Mouse (Mus musculus) gastrocnemius, postnatal 4 days (tissue): Measurements from ENCODE around the gene Mkln1. TPM values are rescaled to one million over a fixed set of nuclear protein-coding genes. Genes with fewer than 3 reads are reported as not detected.

Experiments used
- DNase-seq, 2 experiments: peaks; one replicate each; pipeline ENCODE4 v3.0.0; 2021 to 2022; ENCODE audit warnings: low spot score in 2 of 2, mixed read lengths in 2 of 2
- total RNA-seq, 2 experiments: library from RNA; stranded (reverse); gene quantifications; 2 replicates each; pipeline ENCODE4 v1.2.3; 2021

Mkln1 gene
- total RNA-seq, 2 experiments from 2014 or later, result 108 to 129 TPM

- DNase-seq, result no peak
Observed at GRCm38 (mm10) chr6:31397308-31397707, 1.2 kb upstream of the Mkln1 start.

- DNase-seq, result no peak
Observed at GRCm38 (mm10) chr6:31397775-31398430, 632 bp upstream of the Mkln1 start.

- no peak for DNase-seq
Observed at GRCm38 (mm10) chr6:31399206-31399549, 643 bp downstream of the Mkln1 start.

GRCm38 (mm10) chr6:31399566-31399965 is 1.0 kb downstream of the Mkln1 start:
- no peak for DNase-seq

GRCm38 (mm10) chr6:31411017-31411416 is 12.5 kb downstream of the Mkln1 start:
- no peak for DNase-seq

GRCm38 (mm10) chr6:31412487-31412886 is 14.0 kb downstream of the Mkln1 start:
- no peak for DNase-seq

GRCm38 (mm10) chr6:31413556-31413955 is 15.0 kb downstream of the Mkln1 start:
- DNase-seq, result no peak

GRCm38 (mm10) chr6:31414303-31414702 is 15.8 kb downstream of the Mkln1 start:
- DNase-seq, result no peak

GRCm38 (mm10) chr6:31425428-31425827 is 26.9 kb downstream of the Mkln1 start:
- DNase-seq, result no peak

GRCm38 (mm10) chr6:31437264-31437663 is 38.7 kb downstream of the Mkln1 start:
- DNase-seq, result no peak

GRCm38 (mm10) chr6:31445258-31445657 is 46.7 kb downstream of the Mkln1 start:
- no peak for DNase-seq

- no peak for DNase-seq
Observed at GRCm38 (mm10) chr6:31453735-31454134, 55.2 kb downstream of the Mkln1 start.

- DNase-seq, result no peak
Observed at GRCm38 (mm10) chr6:31455376-31455775, 56.8 kb downstream of the Mkln1 start.

- no peak for DNase-seq
Observed at GRCm38 (mm10) chr6:31456988-31457387, 58.5 kb downstream of the Mkln1 start.

GRCm38 (mm10) chr6:31469431-31469830 is 70.9 kb downstream of the Mkln1 start:
- DNase-seq, result no peak

- no peak for DNase-seq
Observed at GRCm38 (mm10) chr6:31478221-31478620, 79.7 kb downstream of the Mkln1 start.

- no peak for DNase-seq
Observed at GRCm38 (mm10) chr6:31480008-31480407, 81.5 kb downstream of the Mkln1 start.

GRCm38 (mm10) chr6:31486601-31487000 is 88.1 kb downstream of the Mkln1 start:
- DNase-seq, result no peak

- no peak for DNase-seq
Observed at GRCm38 (mm10) chr6:31489950-31490349, 91.4 kb downstream of the Mkln1 start.

GRCm38 (mm10) chr6:31495122-31495731 is 96.7 kb downstream of the Mkln1 start:
- no peak for DNase-seq

- DNase-seq, result no peak
Observed at GRCm38 (mm10) chr6:31496227-31496626, 97.7 kb downstream of the Mkln1 start.

GRCm38 (mm10) chr6:31499836-31500235 is 101.3 kb downstream of the Mkln1 start:
- DNase-seq, result no peak

GRCm38 (mm10) chr6:31500260-31500659 is 101.7 kb downstream of the Mkln1 start:
- DNase-seq, result no peak
